Mouse (Mus musculus): ENCODE data around the gene Slc30a10.
A peak's percentile ranks its signal among the peaks of the same experiment; 100 is the strongest.

The Slc30a10 gene

DNA sequence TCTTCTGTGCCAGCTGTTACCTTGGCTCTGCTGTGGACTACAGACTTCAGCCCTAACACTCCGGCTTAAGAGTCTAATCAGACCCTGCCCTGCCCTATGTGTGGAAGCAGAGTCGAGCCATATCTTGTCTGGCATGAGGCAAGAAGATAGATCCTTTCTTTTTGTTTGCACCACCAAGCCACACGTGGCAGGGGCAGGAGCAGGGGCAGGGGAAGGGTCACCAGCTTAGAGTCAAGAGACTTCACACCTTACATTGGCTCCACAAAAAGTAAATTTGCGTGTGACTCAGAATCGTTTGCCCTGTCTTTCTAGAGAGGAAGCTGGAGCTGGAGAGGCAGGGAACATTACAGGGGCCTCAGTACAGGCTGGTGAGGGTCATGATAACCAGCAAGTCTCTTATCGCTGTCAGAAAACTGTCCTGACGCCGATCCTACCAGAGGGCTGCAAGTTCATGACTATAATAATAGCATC is 14.9 kb downstream of the Slc30a10 start:
- no peak for DNase-seq

DNA sequence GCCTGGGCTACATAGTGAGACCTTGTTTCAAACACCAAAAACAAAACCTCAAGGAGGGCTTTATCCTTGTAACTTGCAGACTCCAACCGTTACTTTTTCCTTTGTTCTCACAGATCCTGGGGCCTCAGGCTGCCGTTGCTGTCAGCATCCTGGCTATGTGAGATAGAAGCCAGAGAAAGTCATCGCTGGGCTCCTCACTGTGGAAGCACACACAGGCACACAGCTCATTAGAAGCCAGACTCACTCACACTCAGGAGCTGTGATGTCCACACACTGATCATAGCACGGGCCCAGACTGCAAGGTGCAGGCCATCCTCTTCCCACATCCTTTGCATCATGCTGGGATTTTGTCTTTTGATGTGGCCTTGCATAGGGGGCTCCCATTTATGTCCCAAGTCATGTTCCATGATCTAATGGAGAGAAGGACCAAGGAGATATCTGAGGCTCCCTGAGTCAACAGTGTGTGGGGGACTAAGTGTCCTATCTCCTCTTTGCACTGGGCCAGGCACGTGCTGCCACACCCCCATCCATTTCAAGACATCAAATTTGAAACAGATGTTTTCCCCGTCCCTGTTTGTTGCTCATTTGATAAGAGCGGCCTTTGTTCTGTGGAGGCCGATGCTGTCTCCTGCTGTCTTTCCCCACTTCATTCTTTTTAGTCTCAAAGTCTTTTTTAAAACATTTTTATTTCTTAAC is 17.5 kb downstream of the Slc30a10 start:
- no peak for DNase-seq

DNA sequence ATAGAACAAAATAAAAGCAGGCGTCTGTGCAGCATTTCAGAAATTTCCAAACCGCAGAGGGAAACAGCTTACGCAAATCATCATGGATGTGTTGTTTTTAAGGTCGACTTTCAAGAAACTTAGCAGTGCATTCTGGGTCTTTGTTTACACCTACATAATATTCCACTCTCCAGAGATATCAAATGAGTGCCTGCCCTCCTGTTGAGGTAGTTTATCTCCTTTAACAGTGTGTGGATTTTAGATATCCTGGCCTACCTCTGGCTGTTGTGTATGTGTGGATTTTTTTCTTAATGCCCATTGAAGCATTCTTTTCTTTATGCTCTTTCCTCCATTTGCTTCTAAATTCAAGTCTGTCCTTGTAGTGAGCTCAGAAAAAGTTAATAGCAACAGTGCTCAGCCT is 18.1 kb downstream of the Slc30a10 start:
- no peak for DNase-seq

GRCm38 (mm10) chr1:185473437-185473836 is 18.8 kb downstream of the Slc30a10 start:
- DNase-seq = no peak

DNA sequence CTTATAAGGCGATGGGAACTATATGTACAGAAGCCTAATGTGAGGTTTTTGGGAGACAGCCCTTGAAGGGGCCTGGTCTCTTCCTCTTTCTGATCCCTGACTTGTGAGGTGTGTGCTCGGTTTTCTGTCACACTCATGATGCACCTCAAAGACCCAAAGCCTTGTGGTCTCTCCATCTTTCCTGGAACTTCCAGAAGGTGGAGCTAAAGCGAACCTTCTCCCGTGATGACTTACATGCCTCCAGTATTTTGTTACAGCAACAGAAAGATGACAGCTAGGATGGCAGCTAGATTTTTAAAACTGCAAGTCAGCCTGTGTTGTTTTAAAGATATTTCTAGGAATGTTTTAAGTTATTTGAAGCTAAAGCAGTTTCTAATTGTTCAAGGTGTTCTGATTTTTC is 25.2 kb downstream of the Slc30a10 start:
- no peak for DNase-seq

DNA sequence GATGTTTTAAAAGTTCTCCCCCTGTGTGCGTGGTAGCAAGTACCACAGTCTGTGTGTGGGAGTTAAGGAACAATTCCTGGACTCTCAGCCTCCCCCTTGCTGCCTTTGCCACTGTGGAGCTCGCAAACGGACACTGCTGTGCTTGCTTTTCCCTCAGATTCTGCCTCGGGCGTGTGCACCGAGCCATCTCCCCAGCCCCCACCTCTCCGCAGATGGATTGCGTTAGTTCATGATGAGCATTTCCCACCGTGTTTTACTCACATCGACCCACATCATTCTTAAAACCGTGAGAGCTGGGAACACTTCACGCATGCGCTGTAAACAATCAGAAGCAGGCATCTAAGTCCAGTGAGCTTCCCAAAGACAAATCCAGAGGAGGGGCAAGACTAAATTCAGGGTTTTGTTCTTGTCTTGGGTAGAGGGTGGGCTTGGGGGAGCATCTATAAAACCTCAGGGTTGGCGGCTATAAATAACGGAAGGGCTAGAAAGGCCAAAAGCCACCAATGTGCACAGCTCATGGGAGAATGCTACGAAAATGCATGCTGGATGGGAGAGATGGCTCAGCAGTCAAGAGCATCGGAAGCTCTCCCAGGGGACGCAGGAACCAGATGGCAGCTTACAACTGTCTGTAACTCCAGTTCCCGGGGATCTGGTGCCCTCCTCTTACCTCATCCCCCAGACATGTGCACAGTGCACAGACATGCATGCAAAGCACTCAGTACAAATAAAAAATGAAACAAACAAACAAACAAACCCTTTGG is 27.5 kb downstream of the Slc30a10 start:
- DNase-seq = no peak

GRCm38 (mm10) chr1:185482762-185483161 is 28.1 kb downstream of the Slc30a10 start:
- no peak for DNase-seq

DNA sequence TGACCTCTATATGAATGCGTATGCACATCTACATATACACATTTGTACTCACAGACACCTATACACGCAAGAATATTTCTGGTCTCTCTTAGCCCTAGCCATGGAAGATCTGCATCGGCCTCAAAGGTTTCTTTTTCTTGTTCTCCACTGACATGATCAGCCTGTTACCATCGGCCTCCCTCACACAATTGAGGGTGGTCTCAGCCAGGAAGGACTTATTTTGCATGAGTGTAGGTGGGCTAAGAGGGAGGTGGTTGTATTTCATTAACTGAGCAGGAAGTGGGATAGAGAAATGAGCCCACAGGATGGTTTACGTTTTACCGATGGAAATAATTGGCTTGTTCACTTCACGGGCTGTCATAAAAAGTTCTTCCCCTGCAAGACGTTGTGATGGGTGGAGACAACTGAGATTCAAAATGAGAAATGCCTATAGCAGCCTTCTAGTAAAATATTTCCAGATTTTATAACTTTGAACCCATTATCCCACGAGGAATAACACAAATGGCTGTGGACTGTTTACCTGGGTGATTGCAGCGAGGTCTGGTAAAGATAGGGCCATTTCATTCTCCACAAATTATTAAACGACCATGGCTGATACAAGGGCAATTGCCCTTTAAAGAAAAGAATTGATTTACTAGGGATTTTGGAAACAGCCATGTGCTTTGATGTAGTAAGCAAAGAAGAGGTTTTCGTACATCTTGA is 28.9 kb downstream of the Slc30a10 start:
- DNase-seq = no peak

DNA sequence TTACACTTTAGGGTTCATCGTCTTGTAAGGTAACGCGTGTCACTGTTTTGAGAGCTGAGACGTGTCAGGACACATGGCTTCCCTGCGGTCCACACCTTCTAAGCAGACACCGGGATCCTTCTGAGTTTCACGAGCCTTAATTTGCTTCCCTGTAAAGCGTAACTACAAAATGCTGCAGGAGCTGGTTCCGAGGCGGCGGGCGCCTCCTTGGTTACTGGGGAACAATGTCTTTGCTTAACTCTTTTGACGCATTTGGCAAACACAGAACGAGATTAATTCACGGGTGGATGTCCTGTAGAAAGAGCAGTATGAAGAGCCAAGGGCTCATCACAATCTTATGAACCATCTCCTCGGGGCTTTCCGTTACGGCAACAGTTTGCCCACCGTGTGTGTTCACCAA is 29.6 kb downstream of the Slc30a10 start:
- no peak for DNase-seq

DNA sequence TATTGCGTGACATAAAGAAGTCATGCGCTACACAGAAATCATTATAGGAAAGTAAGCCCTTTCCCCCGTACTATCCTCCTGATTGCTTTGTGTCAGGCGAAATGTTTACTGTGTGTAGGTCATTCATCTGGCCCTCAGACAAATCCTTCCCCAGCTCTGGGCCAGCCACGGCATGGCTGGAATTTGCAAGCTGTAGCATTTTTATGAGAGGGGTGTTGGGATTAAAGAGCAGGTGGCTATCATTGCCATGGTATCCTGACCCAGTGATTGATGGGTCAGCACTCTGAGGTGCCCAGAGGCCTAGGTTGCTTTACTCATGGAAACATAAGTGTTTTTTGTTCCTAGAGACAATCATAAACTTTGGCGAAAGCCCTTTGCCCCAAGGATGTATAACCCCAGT is 35.2 kb downstream of the Slc30a10 start:
- DNase-seq = no peak

GRCm38 (mm10) chr1:185490603-185491002 is 36.0 kb downstream of the Slc30a10 start:
- no peak for DNase-seq

GRCm38 (mm10) chr1:185493439-185494034 is 38.9 kb downstream of the Slc30a10 start:
- no peak for DNase-seq

- DNase-seq = no peak
Measured at GRCm38 (mm10) chr1:185496791-185497460, 42.3 kb downstream of the Slc30a10 start.

GRCm38 (mm10) chr1:185500602-185501001 is 46.0 kb downstream of the Slc30a10 start:
- no peak for DNase-seq

- peak; percentile 36 for DNase-seq
Measured at GRCm38 (mm10) chr1:185501801-185502340, 47.2 kb downstream of the Slc30a10 start.

- no peak for DNase-seq
Measured at GRCm38 (mm10) chr1:185502550-185502949, 47.9 kb downstream of the Slc30a10 start.

DNA sequence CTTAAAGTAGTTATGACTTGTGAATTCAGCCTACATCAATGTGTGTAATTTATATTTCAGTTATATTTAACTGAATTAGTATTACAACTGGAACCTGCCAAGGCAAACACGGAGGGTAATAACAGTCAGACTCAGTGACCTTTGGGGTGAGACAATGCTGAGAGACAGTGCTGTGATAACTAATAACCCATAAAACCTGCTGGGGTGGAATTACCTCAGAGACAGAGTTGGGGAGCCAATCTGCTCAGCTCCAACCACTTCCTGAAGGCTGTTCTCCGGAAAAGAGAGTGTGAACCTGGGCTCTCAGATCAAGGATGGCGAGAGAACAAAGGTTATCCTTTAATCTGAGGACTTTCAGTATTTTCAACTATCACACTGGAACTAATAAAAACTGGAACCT is 54.4 kb downstream of the Slc30a10 start:
- DNase-seq = no peak

GRCm38 (mm10) chr1:185511306-185511705 is 56.7 kb downstream of the Slc30a10 start:
- DNase-seq = no peak

DNA sequence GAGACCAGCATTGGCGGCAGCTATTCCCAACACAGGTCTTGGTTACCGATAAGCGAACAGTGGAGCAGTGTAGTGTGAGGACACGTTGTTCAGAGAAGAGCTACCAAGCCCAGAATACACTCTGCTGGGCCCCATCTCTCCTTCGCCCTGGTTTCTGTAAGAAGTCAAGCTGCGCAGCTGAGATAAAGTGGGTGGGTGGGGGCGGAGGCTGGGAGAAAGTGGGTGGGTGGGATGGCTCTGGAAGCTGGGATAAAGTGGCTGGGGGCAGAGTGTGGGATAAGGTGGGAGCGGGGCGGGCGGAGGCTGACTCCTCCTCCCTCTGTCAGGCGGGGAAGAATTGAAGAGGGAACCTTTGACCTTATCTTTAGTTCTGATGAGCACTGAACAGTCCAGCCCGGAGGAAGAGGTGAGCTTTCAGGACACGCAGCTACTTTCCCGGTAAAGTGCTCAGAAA is 60.9 kb downstream of the Slc30a10 start:
- DNase-seq = no peak

DNA sequence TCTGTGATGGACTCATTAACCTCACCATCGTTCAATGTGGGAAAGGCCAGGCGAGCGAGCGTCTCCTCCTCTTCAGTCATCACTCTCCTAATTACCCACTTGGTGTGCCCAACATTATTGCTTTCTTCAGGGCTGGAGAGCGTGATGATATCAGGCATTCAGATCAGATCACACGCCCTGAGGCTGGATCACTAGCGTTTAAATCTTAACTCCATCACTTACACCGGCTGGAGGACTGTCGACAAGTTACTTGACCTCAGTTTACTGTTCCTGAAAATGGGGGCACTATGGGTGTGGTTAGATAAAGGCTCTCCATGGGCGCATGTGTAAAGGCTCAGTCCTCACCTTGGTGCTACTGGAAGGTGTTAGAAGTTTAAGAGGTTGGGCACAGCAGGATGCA is 61.4 kb downstream of the Slc30a10 start:
- no peak for DNase-seq

DNA sequence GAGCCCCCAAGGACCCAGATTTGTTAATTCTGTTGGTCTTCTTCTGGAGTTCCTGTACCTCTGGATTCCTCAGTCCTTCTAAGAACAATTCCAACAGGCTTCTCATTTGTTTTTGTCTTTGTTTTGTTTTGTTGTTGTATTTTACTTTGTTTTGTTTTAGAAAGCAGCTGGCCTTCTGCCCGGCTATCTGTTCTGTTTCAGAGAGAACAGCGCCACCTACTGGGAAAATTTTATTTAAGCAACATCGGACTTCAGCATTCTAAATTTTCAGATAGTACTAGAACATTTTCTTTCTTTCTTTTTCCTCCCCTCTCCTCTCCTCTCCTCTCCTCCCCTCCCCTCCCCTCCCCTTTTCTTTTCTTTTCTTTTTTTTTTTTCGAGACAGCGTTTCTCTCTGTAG is 62.9 kb downstream of the Slc30a10 start:
- peak; percentile 49 for DNase-seq

All from lung, postnatal 14 days (tissue).